Mouse (Mus musculus) kidney, postnatal 0 days (tissue): Measurements from ENCODE around the gene Ckap4. TPM values are rescaled to one million over a fixed set of nuclear protein-coding genes. Genes with fewer than 3 reads are reported as not detected.
A peak's percentile ranks its signal among the peaks of the same experiment; 100 is the strongest.

Source experiments
- ATAC-seq: fragments of 200-750 bp; cut with Nextera tagmentation; replicated peaks from 2 replicates; pipeline ENCODE4 v1.8.0; 2017; ENCODE audit warnings: low read depth, moderate number of reproducible peaks, moderate TSS enrichment, moderate library complexity; ENCODE audit not compliant: low FRiP score
- DNase-seq: peaks from one replicate; pipeline ENCODE4 v3.0.0-alpha.2; 2016; ENCODE audit warnings: low spot score
- H3K27ac ChIP-seq: fragments of 300-500 bp; sonication (generic); 2 replicates; pipeline ENCODE4 v1.5.1; 2014; ENCODE audit warnings: mild to moderate bottlenecking
- H3K27me3 ChIP-seq: fragments of 300-500 bp; sonication (generic); 2 replicates; pipeline ENCODE4 v1.6.1; 2014; ENCODE audit warnings: low read length, mixed read lengths; ENCODE audit not compliant: insufficient read depth
- H3K36me3 ChIP-seq: fragments of 300-500 bp; sonication (generic); 2 replicates; pipeline ENCODE4 v1.6.1; 2014; ENCODE audit warnings: low read length, mixed read lengths; ENCODE audit not compliant: insufficient read depth
- H3K4me1 ChIP-seq: fragments of 300-500 bp; sonication (generic); replicated peaks from 2 replicates; pipeline ENCODE4 v1.6.1; 2014; ENCODE audit warnings: antibody characterized with exemption, low read length, mixed read lengths; ENCODE audit not compliant: insufficient read depth
- H3K4me2 ChIP-seq: fragments of 300-500 bp; sonication (generic); 2 replicates; pipeline ENCODE4 v1.6.1; 2014; ENCODE audit warnings: mild to moderate bottlenecking, low read length, moderate library complexity, mixed read lengths
- H3K4me3 ChIP-seq: fragments of 300-500 bp; sonication (generic); replicated peaks from 2 replicates; pipeline ENCODE4 v1.5.1; 2014; ENCODE audit warnings: low read depth, low read length
- H3K9ac ChIP-seq: fragments of 300-500 bp; sonication (generic); 2 replicates; pipeline ENCODE4 v1.6.1; 2014; ENCODE audit warnings: low read depth, low read length
- H3K9me3 ChIP-seq: fragments of 300-500 bp; sonication (generic); replicated peaks from 2 replicates; pipeline ENCODE4 v1.6.1; 2016; ENCODE audit warnings: low read length, inconsistent platforms, mixed read lengths
- CTCF ChIP-seq: IDR thresholded peaks from 2 replicates; pipeline ENCODE4 v1.5.1; 2016; ENCODE audit warnings: antibody characterized with exemption, low read depth, mild to moderate bottlenecking, moderate library complexity
- WGBS: fragments of 180-500 bp; shearing (Covaris S2); extraction: QIAGEN DNeasy Blood & Tissue Kit; methylation state at CpG from one replicate; pipeline ENCODE4 v1.1.7; 2014; 5-methylcytosine and 5-hydroxymethylcytosine counted together
- polyA plus RNA-seq: library from polyadenylated mRNA; unstranded; fragments of >200 nt; fragmentation: Nextera tagmentation; extraction: Ambion mirVana; gene quantifications from 2 replicates; pipeline ENCODE4 v1.2.1, GENCODE M21; 2015

The Ckap4 gene
- polyA plus RNA-seq, 1 experiment from 2014 or later: 77.9 TPM

DNA sequence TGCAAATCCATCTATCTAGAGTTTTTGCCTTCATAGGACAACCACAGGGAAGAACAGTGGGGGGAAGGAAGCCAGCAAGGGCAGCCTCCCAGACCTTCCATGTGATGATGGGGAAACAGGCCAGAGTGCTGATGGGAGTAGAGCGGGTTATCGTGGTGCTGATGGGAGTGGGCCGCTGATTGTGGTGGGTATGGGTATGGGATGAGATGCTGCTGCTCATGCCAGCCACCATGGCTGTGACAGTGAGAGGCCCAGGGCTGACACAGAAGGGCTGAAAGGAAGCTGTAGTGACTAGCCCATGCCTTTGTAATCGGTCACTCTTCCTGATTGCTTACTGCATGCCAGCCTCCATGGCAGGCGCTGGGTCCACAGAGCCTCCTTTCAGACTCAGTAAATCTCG is 5.8 kb upstream of the Ckap4 start:
- DNase-seq: no peak
- Histone ChIP-seq H3K36me3 (no peaks in the 10 kb centered on the region), H3K9me3 (no peaks in the 10 kb centered on the region), H3K4me3 (no peak overlapping the region), H3K27me3 (no peaks in the 10 kb centered on the region), H3K4me1 (0 out of 2 replicates have a peak, but pooled peaks cover 4% of the 10 kb centered on the region), H3K9ac (no peak overlapping the region), H3K4me2 (no peak overlapping the region), H3K27ac (no peak overlapping the region)
- 89% methylated on average over 6 of the region's 6 CpGs for WGBS
- no peak for TF ChIP-seq CTCF
- ATAC-seq: no peak

- no peak for TF ChIP-seq CTCF
- 32% methylated on average over 4 of the region's 4 CpGs for WGBS
- no peak overlapping the region for H3K4me3 ChIP-seq
- H3K4me2 ChIP-seq: no peak overlapping the region
- peaks cover 14% of the 10 kb centered on the region for H3K4me1 ChIP-seq
- no peaks in the 10 kb centered on the region for H3K36me3 ChIP-seq
- no peaks in the 10 kb centered on the region for H3K9me3 ChIP-seq
- DNase-seq (peak; percentile 21), ATAC-seq (no peak)
- 0 out of 2 replicates have a peak overlapping the region, but pooled peaks have one; percentile 19 for H3K27ac ChIP-seq
- H3K27me3 ChIP-seq: no peaks in the 10 kb centered on the region
- no peak overlapping the region for H3K9ac ChIP-seq
These were observed 2.0 kb upstream of the Ckap4 start for GRCm38 (mm10) chr10:84535859-84536258.

GRCm38 (mm10) chr10:84535458-84535857 is 1.6 kb upstream of the Ckap4 start:
- Histone ChIP-seq H3K27ac (0 out of 2 replicates have a peak overlapping the region, but pooled peaks have one; percentile 19), H3K4me3 (no peak overlapping the region), H3K27me3 (no peaks in the 10 kb centered on the region), H3K4me2 (no peak overlapping the region), H3K9ac (no peak overlapping the region), H3K9me3 (no peaks in the 10 kb centered on the region), H3K36me3 (no peaks in the 10 kb centered on the region), H3K4me1 (peaks cover 14% of the 10 kb centered on the region)
- DNase-seq (no peak), ATAC-seq (no peak)
- no peak for TF ChIP-seq CTCF
- 82% methylated on average over 5 of the region's 5 CpGs for WGBS

GRCm38 (mm10) chr10:84532911-84533882 is 665 bp downstream of the Ckap4 start:
- Histone ChIP-seq H3K27me3 (no peaks in the 10 kb centered on the region), H3K4me2 (peak overlapping the region; percentile 73), H3K27ac (peak overlapping the region; percentile 88), H3K9me3 (no peaks in the 10 kb centered on the region), H3K4me3 (peak overlapping the region; percentile 77), H3K9ac (peak overlapping the region; percentile 90), H3K36me3 (peaks cover 2% of the 10 kb centered on the region; the same call in 1 of the 2 replicates), H3K4me1 (peaks cover 14% of the 10 kb centered on the region)
- no peak for TF ChIP-seq CTCF
- 4% methylated on average over 59 of the region's 72 CpGs for WGBS
- DNase-seq (peak; percentile 57), ATAC-seq (peak; percentile 33)

GRCm38 (mm10) chr10:84532191-84532889 is 1.5 kb downstream of the Ckap4 start:
- ATAC-seq (no peak), DNase-seq (peak; percentile 67)
- Histone ChIP-seq H3K27ac (no peak overlapping the region; the same call in 1 of the 2 replicates), H3K27me3 (no peaks in the 10 kb centered on the region), H3K9me3 (no peaks in the 10 kb centered on the region), H3K9ac (peak overlapping the region; percentile 90), H3K4me1 (peaks cover 14% of the 10 kb centered on the region), H3K36me3 (peaks cover 11% of the 10 kb centered on the region), H3K4me3 (peak overlapping the region; percentile 77), H3K4me2 (peak overlapping the region; percentile 73)
- WGBS: 41% methylated on average over 16 of the region's 16 CpGs
- no peak for TF ChIP-seq CTCF

DNA sequence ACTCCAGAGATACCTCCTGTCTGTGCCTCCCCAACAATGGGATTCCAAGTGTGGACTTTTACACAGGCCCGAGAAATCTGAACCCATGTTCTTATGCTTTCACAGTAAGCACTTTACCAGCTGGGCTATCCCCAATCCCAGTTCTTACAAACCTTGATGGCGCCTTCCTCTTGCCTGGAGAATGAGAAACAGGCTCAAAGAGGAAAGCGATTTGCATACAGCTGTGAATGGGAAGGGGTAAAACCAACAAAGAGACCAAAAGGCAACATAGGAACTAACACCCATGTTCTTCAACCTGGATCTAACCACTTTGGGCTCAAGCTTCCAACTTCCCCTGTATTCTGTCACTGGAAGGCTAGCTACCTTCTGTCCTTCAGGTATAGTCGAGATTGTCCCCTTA is 2.3 kb downstream of the Ckap4 start:
- WGBS: 82% methylated on average over 4 of the region's 4 CpGs
- Histone ChIP-seq H3K27ac (no peak overlapping the region), H3K4me3 (no peak overlapping the region), H3K27me3 (no peaks in the 10 kb centered on the region), H3K4me2 (peak overlapping the region; percentile 73), H3K9me3 (no peaks in the 10 kb centered on the region), H3K4me1 (peaks cover 14% of the 10 kb centered on the region), H3K9ac (no peak overlapping the region), H3K36me3 (peaks cover 17% of the 10 kb centered on the region)
- DNase-seq: no peak
- ATAC-seq: no peak
- no peak for TF ChIP-seq CTCF
